Mouse (Mus musculus) G1E (cell line): ENCODE results near the gene Nes. TPM values are rescaled to one million over a fixed set of nuclear protein-coding genes. Genes with fewer than 3 reads are reported as not detected.
A peak's percentile ranks its signal among the peaks of the same experiment; 100 is the strongest.

Experiments used
- ATAC-seq: 2 replicates; pipeline ENCODE4 v1.8.0; 2016; ENCODE audit warnings: mild to moderate bottlenecking; ENCODE audit not compliant: insufficient number of reproducible peaks, poor library complexity, low FRiP score, severe bottlenecking; ENCODE audit errors: extremely low read depth
- DNase-seq: peaks from one replicate; pipeline ENCODE4 v3.0.0; 2012; ENCODE audit warnings: low spot score
- H3K27me3 ChIP-seq: 2 replicates; pipeline ENCODE4 v1.6.1; 2012; ENCODE audit warnings: mild to moderate bottlenecking, low read length, inconsistent platforms; ENCODE audit not compliant: insufficient read depth
- H3K36me3 ChIP-seq: replicated peaks from 2 replicates; pipeline ENCODE3; 2012; ENCODE audit warnings: mild to moderate bottlenecking, inconsistent platforms
- H3K4me1 ChIP-seq: 2 replicates; pipeline ENCODE4 v1.6.1; 2012; ENCODE audit warnings: low read depth, low read length, inconsistent platforms, mixed read lengths; ENCODE audit not compliant: insufficient read depth
- H3K4me3 ChIP-seq: 2 replicates; pipeline ENCODE4 v1.5.1; 2012; ENCODE audit warnings: low read depth, mild to moderate bottlenecking, inconsistent platforms, low read length, moderate library complexity, mixed read lengths
- H3K9me3 ChIP-seq: replicated peaks from 2 replicates; pipeline ENCODE4 v1.6.1; 2012; ENCODE audit warnings: inconsistent platforms
- CTCF ChIP-seq: IDR thresholded peaks from 2 replicates; pipeline ENCODE4 v1.5.1; 2012; ENCODE audit warnings: low read depth, low read length, inconsistent platforms, mixed read lengths
- GATA1 ChIP-seq: IDR thresholded peaks from 2 replicates; pipeline ENCODE4 v1.6.1; 2012; ENCODE audit warnings: borderline replicate concordance, low read length, inconsistent platforms, mixed read lengths
- GATA2 ChIP-seq: IDR thresholded peaks from 2 replicates; pipeline ENCODE4 v1.6.1; 2012; ENCODE audit warnings: low read depth, low read length, inconsistent platforms, borderline replicate concordance
- POLR2AphosphoS5 ChIP-seq: IDR thresholded peaks from 2 replicates; pipeline ENCODE4 v1.6.1; 2012; ENCODE audit warnings: low read depth, low read length, inconsistent platforms; ENCODE audit not compliant: insufficient replicate concordance
- TAL1 ChIP-seq: conservative IDR thresholded peaks from 2 replicates; pipeline ENCODE4 v1.6.1; 2012; ENCODE audit warnings: low read depth, low read length, inconsistent platforms, mixed read lengths
- polyA plus RNA-seq: library from polyadenylated mRNA; stranded (reverse); fragments of >175 nt; gene quantifications from 2 replicates; pipeline ENCODE4 v1.2.3, GENCODE M21; 2012
- total RNA-seq, 2 experiments: library from RNA; stranded (forward) in 1 of 2; stranded (reverse) in 1 of 2; fragments of 200-1000 nt in 1 of 2; fragments of >200 nt in 1 of 2; fragmentation: Nextera tagmentation in 1 of 2; gene quantifications; 2 replicates each; pipeline ENCODE4 v1.2.3; 2014 to 2017

Gene Nes
- total and polyA plus RNA-seq, 3 experiments: 0.02 to 0.22 TPM; not detected in 1

GRCm38 (mm10) chr3:87985505-87986320 is 14.8 kb downstream of the Nes start:
- peaks cover 52% of the 10 kb centered on the region for H3K4me1 ChIP-seq
- H3K27me3 ChIP-seq: peaks cover 33% of the 10 kb centered on the region
- no peaks in the 10 kb centered on the region for H3K9me3 ChIP-seq
- no peak for ATAC-seq
- DNase-seq: no peak
- TF ChIP-seq GATA1: no peak
- no peak for TF ChIP-seq CTCF
- TF ChIP-seq POLR2AphosphoS5: no peak
- no peak for TF ChIP-seq TAL1
- H3K36me3 ChIP-seq: no peaks in the 10 kb centered on the region
- no peak overlapping the region for H3K4me3 ChIP-seq

- peaks cover 25% of the 10 kb centered on the region for H3K27me3 ChIP-seq
- no peaks in the 10 kb centered on the region for H3K36me3 ChIP-seq
- H3K9me3 ChIP-seq: no peaks in the 10 kb centered on the region
- DNase-seq (peak; percentile 79), ATAC-seq (peak; percentile 42)
- TF ChIP-seq TAL1 (no peak), CTCF (peak; percentile 87), GATA2 (no peak)
- peaks cover 47% of the 10 kb centered on the region for H3K4me1 ChIP-seq
- H3K4me3 ChIP-seq: peak overlapping the region; percentile 68; the same call in 1 of the 2 replicates
Observed at GRCm38 (mm10) chr3:87986868-87987267, 16.0 kb downstream of the Nes start.

- Histone ChIP-seq H3K4me1 (peaks cover 39% of the 10 kb centered on the region), H3K36me3 (no peaks in the 10 kb centered on the region), H3K9me3 (no peaks in the 10 kb centered on the region), H3K4me3 (peak overlapping the region; percentile 68; the same call in 1 of the 2 replicates), H3K27me3 (peaks cover 24% of the 10 kb centered on the region)
- ATAC-seq (peak; percentile 48; the same call in 1 of the 2 replicates), DNase-seq (peak; percentile 74)
- TF ChIP-seq POLR2AphosphoS5 (no peak), GATA1 (no peak), TAL1 (no peak), GATA2 (no peak), CTCF (no peak)
Observed at GRCm38 (mm10) chr3:87987633-87988032, 16.8 kb downstream of the Nes start.

- DNase-seq (no peak), ATAC-seq (no peak)
- peaks cover 26% of the 10 kb centered on the region for H3K27me3 ChIP-seq
- no peaks in the 10 kb centered on the region for H3K9me3 ChIP-seq
- H3K4me1 ChIP-seq: peaks cover 35% of the 10 kb centered on the region
- TF ChIP-seq POLR2AphosphoS5 (no peak), CTCF (no peak), GATA1 (no peak)
- H3K36me3 ChIP-seq: no peaks in the 10 kb centered on the region
- peak overlapping the region; percentile 68; the same call in 1 of the 2 replicates for H3K4me3 ChIP-seq
Observed at GRCm38 (mm10) chr3:87988068-87988467, 17.2 kb downstream of the Nes start.

GRCm38 (mm10) chr3:87989935-87990334 is 19.1 kb downstream of the Nes start:
- Histone ChIP-seq H3K9me3 (no peaks in the 10 kb centered on the region), H3K4me1 (peaks cover 23% of the 10 kb centered on the region), H3K27me3 (peaks cover 20% of the 10 kb centered on the region), H3K4me3 (no peak overlapping the region), H3K36me3 (no peaks in the 10 kb centered on the region)
- ATAC-seq: no peak
- no peak for TF ChIP-seq CTCF
- no peak for TF ChIP-seq TAL1
- TF ChIP-seq GATA1: no peak
- TF ChIP-seq GATA2: no peak
- no peak for TF ChIP-seq POLR2AphosphoS5
- no peak for DNase-seq

GRCm38 (mm10) chr3:87993436-87993835 is 22.6 kb downstream of the Nes start:
- no peaks in the 10 kb centered on the region for H3K36me3 ChIP-seq
- no peak overlapping the region for H3K4me3 ChIP-seq
- TF ChIP-seq CTCF (no peak), TAL1 (no peak), GATA2 (no peak), POLR2AphosphoS5 (no peak), GATA1 (no peak)
- DNase-seq (peak; percentile 53), ATAC-seq (no peak)
- H3K9me3 ChIP-seq: no peaks in the 10 kb centered on the region
- H3K27me3 ChIP-seq: peaks cover 31% of the 10 kb centered on the region
- H3K4me1 ChIP-seq: peaks cover 2% of the 10 kb centered on the region
